Mouse (Mus musculus) forebrain, embryonic 10.5 days (tissue): ENCODE results near the gene Kcnmb1. TPM values are rescaled to one million over a fixed set of nuclear protein-coding genes. Genes with fewer than 3 reads are reported as not detected.
A peak's percentile ranks its signal among the peaks of the same experiment; 100 is the strongest.

Experiments
- DNase-seq: peaks from one replicate; pipeline ENCODE4 v3.0.0-alpha.2; 2017; ENCODE audit warnings: low spot score; ENCODE audit errors: extremely low spot score
- H3K27ac ChIP-seq: fragments of 300-500 bp; sonication (generic); 2 replicates; pipeline ENCODE4 v1.5.1; 2016; ENCODE audit warnings: mild to moderate bottlenecking
- H3K27me3 ChIP-seq: fragments of 300-500 bp; sonication (generic); 2 replicates; pipeline ENCODE4 v1.6.1; 2016; ENCODE audit warnings: mild to moderate bottlenecking; ENCODE audit not compliant: poor library complexity, severe bottlenecking
- H3K36me3 ChIP-seq: fragments of 300-500 bp; sonication (generic); replicated peaks from 2 replicates; pipeline ENCODE4 v1.6.1; 2016; ENCODE audit warnings: mild to moderate bottlenecking, moderate library complexity
- H3K4me1 ChIP-seq: fragments of 300-500 bp; sonication (generic); 2 replicates; pipeline ENCODE4 v1.6.1; 2016
- H3K4me3 ChIP-seq: fragments of 300-500 bp; sonication (generic); 2 replicates; pipeline ENCODE4 v1.5.1; 2016; ENCODE audit warnings: mild to moderate bottlenecking, moderate library complexity
- H3K9me3 ChIP-seq: fragments of 300-500 bp; sonication (generic); 2 replicates; pipeline ENCODE4 v1.6.1; 2016; ENCODE audit warnings: mild to moderate bottlenecking, moderate library complexity
- WGBS: fragments of 180-500 bp; shearing (Covaris S2); methylation state at CpG from one replicate; pipeline ENCODE4 v1.1.7; 2016; 5-methylcytosine and 5-hydroxymethylcytosine counted together
- polyA plus RNA-seq: library from polyadenylated mRNA; unstranded; fragments of >200 nt; fragmentation: Nextera tagmentation; extraction: Ambion mirVana; gene quantifications from 2 replicates; pipeline ENCODE4 v1.2.1, GENCODE M21; 2016

The Kcnmb1 gene
- polyA plus RNA-seq, 1 experiment from 2014 or later: 0.09 TPM

DNA sequence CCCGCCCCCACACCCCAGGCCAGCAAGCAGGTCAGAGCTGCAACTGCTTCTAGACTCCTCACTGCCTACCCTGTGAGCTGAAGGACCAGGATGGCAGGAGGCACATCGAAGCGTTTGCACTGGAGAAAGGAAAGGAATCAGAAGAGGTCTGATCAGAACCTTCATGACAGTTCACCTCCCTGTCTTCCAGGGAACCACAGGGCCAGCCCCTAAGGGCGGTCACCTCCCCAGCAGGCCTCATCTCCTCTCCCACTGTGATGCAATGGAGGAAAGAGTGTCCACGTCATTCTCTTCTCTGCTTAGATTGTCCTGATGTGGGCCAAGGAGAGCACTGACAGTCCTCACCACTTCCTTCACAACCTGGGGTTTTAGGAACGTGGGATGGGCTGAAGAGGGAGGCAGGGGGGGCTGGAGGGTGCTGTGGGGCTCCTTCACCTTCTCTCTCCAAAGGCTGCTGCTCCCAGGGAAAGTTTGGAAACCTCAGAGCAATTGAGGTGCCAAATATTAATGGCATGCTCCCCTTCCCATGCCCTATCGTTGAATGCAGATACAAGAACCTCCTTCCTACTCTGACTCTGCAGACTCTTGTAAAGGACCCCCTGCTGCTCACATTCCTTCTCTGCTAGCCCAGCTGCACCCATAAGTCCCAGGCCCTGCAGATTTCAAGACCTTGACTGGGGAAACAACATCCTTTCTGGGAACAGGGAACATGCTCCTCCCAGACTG is 47.5 kb downstream of the Kcnmb1 start:
- Histone ChIP-seq H3K27me3 (no peaks in the 10 kb centered on the region), H3K4me3 (no peak overlapping the region), H3K36me3 (no peaks in the 10 kb centered on the region), H3K27ac (0 out of 2 replicates have a peak overlapping the region, but pooled peaks have one; percentile 5), H3K9me3 (no peaks in the 10 kb centered on the region), H3K4me1 (0 out of 2 replicates have a peak, but pooled peaks cover 3% of the 10 kb centered on the region)
- 76% methylated on average over 7 of the region's 7 CpGs for WGBS
- DNase-seq: no peak

DNA sequence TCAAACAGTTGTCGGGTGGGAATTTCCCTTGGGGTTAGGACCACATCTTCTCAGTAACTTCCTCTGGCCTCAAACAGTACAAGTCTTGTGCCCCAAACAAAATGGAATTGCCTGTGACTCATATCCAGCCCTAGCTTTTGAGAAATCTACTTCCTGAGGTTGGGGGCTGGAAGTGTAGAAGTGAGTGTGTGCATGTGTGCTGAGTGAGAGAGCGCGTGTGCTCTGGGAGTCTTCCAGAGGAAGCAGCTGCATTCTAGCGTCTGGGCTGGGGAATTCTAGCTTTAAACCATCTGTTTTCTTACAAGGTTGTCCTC is 48.0 kb downstream of the Kcnmb1 start:
- no peak for DNase-seq
- Histone ChIP-seq H3K4me1 (0 out of 2 replicates have a peak, but pooled peaks cover 3% of the 10 kb centered on the region), H3K9me3 (no peaks in the 10 kb centered on the region), H3K27me3 (no peaks in the 10 kb centered on the region), H3K27ac (no peak overlapping the region), H3K36me3 (no peaks in the 10 kb centered on the region), H3K4me3 (no peak overlapping the region)
- WGBS: 82% methylated on average over 4 of the region's 4 CpGs

DNA sequence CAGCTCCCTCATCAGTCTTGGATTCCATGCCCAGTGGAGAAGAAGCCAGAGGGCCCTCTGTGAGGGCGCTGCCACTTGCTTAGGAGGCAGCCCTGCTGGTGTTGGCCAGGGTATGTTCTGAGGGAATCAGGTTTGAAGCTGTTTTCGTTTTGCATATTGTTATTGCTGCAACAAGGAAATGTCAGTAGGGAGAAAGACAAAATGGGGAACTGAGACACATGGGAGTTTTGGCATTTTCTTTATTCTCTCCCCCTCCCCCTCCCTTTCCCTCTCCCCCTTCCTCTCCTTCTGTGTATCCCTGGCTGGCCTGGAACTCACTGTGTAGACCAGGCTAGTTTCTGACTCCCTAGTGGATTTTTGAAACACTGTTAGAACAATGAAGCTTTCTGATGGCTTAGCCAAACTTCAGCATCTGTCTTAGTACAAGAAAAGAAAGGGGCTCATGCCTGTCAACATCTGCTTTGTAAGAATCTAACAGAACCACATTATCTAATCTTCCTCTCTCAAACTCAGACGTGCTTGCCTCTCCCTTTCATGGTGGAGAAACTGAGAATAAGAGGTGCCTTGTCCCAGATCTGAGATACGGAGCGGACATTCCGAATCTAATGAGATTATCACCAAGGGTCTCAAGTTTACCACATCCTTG is 49.3 kb downstream of the Kcnmb1 start:
- no peak for DNase-seq
- H3K36me3 ChIP-seq: no peaks in the 10 kb centered on the region
- no peaks in the 10 kb centered on the region for H3K27me3 ChIP-seq
- H3K4me1 ChIP-seq: 0 out of 2 replicates have a peak, but pooled peaks cover 3% of the 10 kb centered on the region
- H3K9me3 ChIP-seq: no peaks in the 10 kb centered on the region
- WGBS: 68% methylated on average over 6 of the region's 6 CpGs
- no peak overlapping the region; the same call in 1 of the 2 replicates for H3K27ac ChIP-seq
- no peak overlapping the region for H3K4me3 ChIP-seq

Other genes starting within 250 kb of the Kcnmb1 start
- 3.5 and 3.7 TPM in 2 replicates for gene Kcnip1, start 30.1 kb downstream of the Kcnmb1 start, polyA plus RNA-seq
- 1.2 and 1.7 TPM in 2 replicates for gene Lcp2, start 83.9 kb downstream of the Kcnmb1 start, polyA plus RNA-seq
- gene 4930469K13Rik, start 135.5 kb downstream of the Kcnmb1 start, polyA plus RNA-seq: not detected in 2 replicates
- gene Foxi1, start 245.1 kb downstream of the Kcnmb1 start, polyA plus RNA-seq: not detected in 2 replicates